Mouse (Mus musculus) heart, embryonic 11.5 days (tissue): ENCODE measurements around the gene Gab2. TPM values are rescaled to one million over a fixed set of nuclear protein-coding genes. Genes with fewer than 3 reads are reported as not detected.

Source experiments
- ATAC-seq: fragments of 200-750 bp; cut with Nextera tagmentation; replicated peaks from 2 replicates; pipeline ENCODE4 v1.8.0; 2017; ENCODE audit warnings: moderate library complexity; ENCODE audit not compliant: insufficient number of reproducible peaks, low FRiP score, low TSS enrichment
- H3K27ac ChIP-seq: fragments of 300-500 bp; sonication (generic); 2 replicates; pipeline ENCODE4 v1.5.1; 2014; ENCODE audit warnings: mild to moderate bottlenecking, low read depth, low read length
- H3K27me3 ChIP-seq: fragments of 300-500 bp; sonication (generic); 2 replicates; pipeline ENCODE4 v1.6.1; 2014; ENCODE audit warnings: mild to moderate bottlenecking, low read length, mixed read lengths; ENCODE audit not compliant: control insufficient read depth, insufficient read depth
- H3K36me3 ChIP-seq: fragments of 300-500 bp; sonication (generic); 2 replicates; pipeline ENCODE4 v1.6.1; 2014; ENCODE audit warnings: mild to moderate bottlenecking, low read length, moderate library complexity, mixed read lengths; ENCODE audit not compliant: control insufficient read depth, insufficient read depth
- H3K4me1 ChIP-seq: fragments of 300-500 bp; sonication (generic); 2 replicates; pipeline ENCODE4 v1.6.1; 2014; ENCODE audit warnings: low read length; ENCODE audit not compliant: control insufficient read depth, insufficient read depth
- H3K4me2 ChIP-seq: fragments of 300-500 bp; sonication (generic); 2 replicates; pipeline ENCODE4 v1.6.1; 2014; ENCODE audit warnings: mild to moderate bottlenecking, moderate library complexity
- H3K4me3 ChIP-seq: fragments of 300-500 bp; sonication (generic); 2 replicates; pipeline ENCODE4 v1.5.1; 2014; ENCODE audit warnings: low read depth, low read length
- H3K9ac ChIP-seq: fragments of 300-500 bp; sonication (generic); 2 replicates; pipeline ENCODE4 v1.6.1; 2014; ENCODE audit warnings: mild to moderate bottlenecking, low read depth, low read length, moderate library complexity
- H3K9me3 ChIP-seq: fragments of 300-500 bp; sonication (generic); replicated peaks from 2 replicates; pipeline ENCODE4 v1.6.1; 2016; ENCODE audit warnings: low read length; ENCODE audit not compliant: control insufficient read depth
- WGBS: fragments of 180-500 bp; shearing (Covaris S2); extraction: QIAGEN DNeasy Blood & Tissue Kit; methylation state at CpG from one replicate; pipeline ENCODE4 v1.1.7; 2014; ENCODE audit not compliant: insufficient replicate concordance; 5-methylcytosine and 5-hydroxymethylcytosine counted together
- polyA plus RNA-seq: library from polyadenylated mRNA; unstranded; fragments of >200 nt; fragmentation: Nextera tagmentation; extraction: Ambion mirVana; gene quantifications from 2 replicates; pipeline ENCODE4 v1.2.1, GENCODE M21; 2014

Gab2 gene
- polyA plus RNA-seq, 1 experiment from 2014 or later: 5.7 TPM

DNA sequence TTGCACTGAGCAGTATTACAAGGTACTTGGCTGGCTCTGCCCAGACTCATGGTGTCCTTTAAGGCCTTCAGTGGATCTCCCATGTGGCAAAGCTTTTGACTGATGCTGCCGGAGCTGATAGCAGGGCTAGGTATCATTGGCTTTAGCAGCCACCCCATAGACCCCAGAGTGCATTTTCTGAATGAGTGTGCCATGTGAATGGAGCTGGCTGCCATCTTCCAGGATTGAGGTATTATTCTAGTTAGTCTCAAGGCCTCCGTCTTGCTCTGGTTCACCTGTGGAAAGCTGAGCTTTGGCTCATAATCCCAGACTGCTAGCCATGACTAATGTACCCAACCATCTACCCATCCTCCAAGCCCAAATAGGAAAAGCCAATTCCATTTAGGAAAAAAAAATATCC, 225.4 kb downstream of the Gab2 start:
- H3K36me3 ChIP-seq: peaks cover 30% of the 10 kb centered on the region
- H3K4me3 ChIP-seq: no peak overlapping the region
- H3K27me3 ChIP-seq: no peaks in the 10 kb centered on the region
- H3K4me2 ChIP-seq: no peak overlapping the region
- H3K9ac ChIP-seq: no peak overlapping the region
- ATAC-seq: no peak
- no peaks in the 10 kb centered on the region for H3K4me1 ChIP-seq
- no peak overlapping the region for H3K27ac ChIP-seq
- no peaks in the 10 kb centered on the region for H3K9me3 ChIP-seq
- WGBS: 90% methylated on average over 2 of the region's 2 CpGs

GRCm38 (mm10) chr7:97307546-97307945, 226.2 kb downstream of the Gab2 start:
- H3K4me3 ChIP-seq: no peak overlapping the region
- no peak overlapping the region for H3K4me2 ChIP-seq
- no peaks in the 10 kb centered on the region for H3K4me1 ChIP-seq
- no peak overlapping the region for H3K27ac ChIP-seq
- no peaks in the 10 kb centered on the region for H3K27me3 ChIP-seq
- ATAC-seq: no peak
- H3K9me3 ChIP-seq: no peaks in the 10 kb centered on the region
- WGBS: 76% methylated on average over 1 of the region's 1 CpGs
- H3K9ac ChIP-seq: no peak overlapping the region
- peaks cover 32% of the 10 kb centered on the region for H3K36me3 ChIP-seq

- 73% methylated on average over 4 of the region's 4 CpGs for WGBS
- Histone ChIP-seq H3K4me2 (no peak overlapping the region), H3K4me3 (no peak overlapping the region), H3K9me3 (no peaks in the 10 kb centered on the region), H3K4me1 (no peaks in the 10 kb centered on the region), H3K27me3 (no peaks in the 10 kb centered on the region), H3K36me3 (peaks cover 22% of the 10 kb centered on the region), H3K27ac (no peak overlapping the region), H3K9ac (no peak overlapping the region)
- no peak for ATAC-seq
These were observed 228.3 kb downstream of the Gab2 start for GRCm38 (mm10) chr7:97309461-97310340.

DNA sequence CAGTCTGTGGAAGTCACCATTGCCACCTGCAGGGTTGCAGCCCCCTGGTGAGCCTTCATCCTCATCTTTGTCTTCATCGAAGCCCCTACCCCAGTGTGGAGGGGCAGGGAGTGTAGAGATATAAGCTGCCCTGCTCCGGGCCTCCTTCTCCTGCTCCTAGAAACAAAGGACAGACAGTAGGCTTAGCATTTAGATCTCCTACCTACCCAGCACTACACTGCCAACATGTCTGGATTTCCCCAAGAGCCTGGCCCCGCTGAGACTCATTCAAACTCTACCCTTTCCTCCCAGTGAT, 228.9 kb downstream of the Gab2 start:
- ATAC-seq: no peak
- Histone ChIP-seq H3K36me3 (peaks cover 19% of the 10 kb centered on the region), H3K4me2 (no peak overlapping the region), H3K9ac (no peak overlapping the region), H3K27me3 (no peaks in the 10 kb centered on the region), H3K27ac (no peak overlapping the region), H3K9me3 (no peaks in the 10 kb centered on the region), H3K4me3 (no peak overlapping the region), H3K4me1 (no peaks in the 10 kb centered on the region)
- WGBS: 89% methylated on average over 3 of the region's 3 CpGs

- H3K4me3 ChIP-seq: no peak overlapping the region
- ATAC-seq: no peak
- H3K27me3 ChIP-seq: no peaks in the 10 kb centered on the region
- no peak overlapping the region for H3K9ac ChIP-seq
- no peaks in the 10 kb centered on the region for H3K4me1 ChIP-seq
- no peak overlapping the region for H3K4me2 ChIP-seq
- H3K27ac ChIP-seq: no peak overlapping the region
- no peaks in the 10 kb centered on the region for H3K9me3 ChIP-seq
- WGBS: 88% methylated on average over 14 of the region's 14 CpGs
- peaks cover 19% of the 10 kb centered on the region for H3K36me3 ChIP-seq
These were observed 230.2 kb downstream of the Gab2 start for GRCm38 (mm10) chr7:97311620-97312019.

- H3K27ac ChIP-seq: no peak overlapping the region
- 83% methylated on average over 17 of the region's 17 CpGs for WGBS
- H3K9ac ChIP-seq: no peak overlapping the region
- H3K9me3 ChIP-seq: no peaks in the 10 kb centered on the region
- no peak for ATAC-seq
- no peaks in the 10 kb centered on the region for H3K27me3 ChIP-seq
- no peak overlapping the region for H3K4me2 ChIP-seq
- peaks cover 15% of the 10 kb centered on the region for H3K36me3 ChIP-seq
- no peak overlapping the region for H3K4me3 ChIP-seq
- no peaks in the 10 kb centered on the region for H3K4me1 ChIP-seq
These were observed 230.8 kb downstream of the Gab2 start for GRCm38 (mm10) chr7:97312196-97312595.

GRCm38 (mm10) chr7:97312856-97313255, 231.5 kb downstream of the Gab2 start:
- Histone ChIP-seq H3K9ac (no peak overlapping the region), H3K4me2 (no peak overlapping the region), H3K4me3 (no peak overlapping the region), H3K9me3 (no peaks in the 10 kb centered on the region), H3K27ac (no peak overlapping the region), H3K27me3 (no peaks in the 10 kb centered on the region), H3K4me1 (no peaks in the 10 kb centered on the region), H3K36me3 (peaks cover 10% of the 10 kb centered on the region)
- no peak for ATAC-seq
- 84% methylated on average over 6 of the region's 6 CpGs for WGBS

GRCm38 (mm10) chr7:97313364-97313995, 232.1 kb downstream of the Gab2 start:
- Histone ChIP-seq H3K4me2 (no peak overlapping the region), H3K4me1 (no peaks in the 10 kb centered on the region), H3K36me3 (peaks cover 8% of the 10 kb centered on the region; the same call in 1 of the 2 replicates), H3K27me3 (no peaks in the 10 kb centered on the region), H3K4me3 (no peak overlapping the region), H3K9ac (no peak overlapping the region), H3K27ac (no peak overlapping the region), H3K9me3 (no peaks in the 10 kb centered on the region)
- 75% methylated on average over 7 of the region's 7 CpGs for WGBS
- ATAC-seq: no peak

DNA sequence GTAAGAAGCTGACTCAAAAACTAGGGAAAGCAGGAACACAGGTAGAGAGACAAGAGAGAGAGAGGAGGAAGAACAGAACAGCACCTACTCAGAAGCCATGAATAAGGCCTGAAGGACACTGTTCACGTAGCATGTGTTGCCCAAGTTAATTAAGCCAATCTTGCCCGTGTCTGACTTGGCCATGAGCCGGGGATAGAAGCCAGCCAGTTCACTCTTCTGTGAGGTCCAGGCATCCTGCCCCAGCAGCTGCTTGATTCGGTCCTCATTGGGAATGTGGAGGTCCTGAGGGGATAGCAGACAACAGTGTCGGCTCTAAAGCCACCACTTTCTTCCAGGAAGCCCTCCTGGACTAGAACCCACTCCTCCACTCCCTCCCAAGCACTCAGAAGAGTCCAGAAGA, 233.3 kb downstream of the Gab2 start:
- WGBS: 88% methylated on average over 5 of the region's 5 CpGs
- ATAC-seq: no peak

More for the DNA sequence above, 233.3 kb downstream of the Gab2 start:
- H3K9me3 ChIP-seq: no peaks in the 10 kb centered on the region
- H3K27me3 ChIP-seq: no peaks in the 10 kb centered on the region
- no peaks in the 10 kb centered on the region for H3K4me1 ChIP-seq
- H3K4me3 ChIP-seq: no peak overlapping the region
- H3K36me3 ChIP-seq: 0 out of 2 replicates have a peak, but pooled peaks cover 2% of the 10 kb centered on the region
- no peak overlapping the region for H3K27ac ChIP-seq
- no peak overlapping the region for H3K9ac ChIP-seq
- H3K4me2 ChIP-seq: no peak overlapping the region
